Mouse (Mus musculus) embryonic facial prominence, embryonic 12.5 days (tissue): ENCODE results near the gene Afg3l1. TPM values are rescaled to one million over a fixed set of nuclear protein-coding genes. Genes with fewer than 3 reads are reported as not detected.
"Not testable (repeated sequence)": the region's sequence is repeated elsewhere in the genome, so short reads cannot be mapped to it uniquely, and the experiment has no call there.

Experiments
- ATAC-seq: fragments of 200-750 bp; cut with Nextera tagmentation; 2 replicates; pipeline ENCODE4 v1.8.0; 2017; ENCODE audit not compliant: insufficient number of reproducible peaks, insufficient read depth, low FRiP score, low TSS enrichment
- H3K27ac ChIP-seq: fragments of 300-500 bp; sonication (generic); 2 replicates; pipeline ENCODE4 v1.5.1; 2016; ENCODE audit warnings: mild to moderate bottlenecking
- H3K27me3 ChIP-seq: fragments of 300-500 bp; sonication (generic); 2 replicates; pipeline ENCODE4 v1.6.1; 2016; ENCODE audit warnings: mild to moderate bottlenecking, moderate library complexity
- H3K36me3 ChIP-seq: fragments of 300-500 bp; sonication (generic); 2 replicates; pipeline ENCODE4 v1.6.1; 2016; ENCODE audit warnings: mild to moderate bottlenecking
- H3K4me1 ChIP-seq: fragments of 300-500 bp; sonication (generic); 2 replicates; pipeline ENCODE4 v1.6.1; 2016
- H3K4me2 ChIP-seq: fragments of 300-500 bp; sonication (generic); replicated peaks from 2 replicates; pipeline ENCODE4 v1.6.1; 2016; ENCODE audit warnings: mild to moderate bottlenecking, moderate library complexity
- H3K4me3 ChIP-seq: fragments of 300-500 bp; sonication (generic); 2 replicates; pipeline ENCODE4 v1.5.1; 2016; ENCODE audit warnings: mild to moderate bottlenecking
- H3K9ac ChIP-seq: fragments of 300-500 bp; sonication (generic); 2 replicates; pipeline ENCODE4 v1.6.1; 2016; ENCODE audit warnings: mild to moderate bottlenecking, moderate library complexity
- H3K9me3 ChIP-seq: fragments of 300-500 bp; sonication (generic); 2 replicates; pipeline ENCODE4 v1.6.1; 2016; ENCODE audit warnings: mild to moderate bottlenecking, moderate library complexity
- WGBS: fragments of 180-500 bp; shearing (Covaris S2); methylation state at CpG from one replicate; pipeline ENCODE4 v1.1.7; 2016; 5-methylcytosine and 5-hydroxymethylcytosine counted together
- polyA plus RNA-seq: library from polyadenylated mRNA; unstranded; fragments of >200 nt; fragmentation: Nextera tagmentation; extraction: Ambion mirVana; gene quantifications from 2 replicates; pipeline ENCODE4 v1.2.1, GENCODE M21; 2016

Gene Afg3l1
- 62.1 and 66.6 TPM in 2 replicates for polyA plus RNA-seq

- Histone ChIP-seq H3K9ac (peak within 1 kb of the TSS; percentile 75), H3K36me3 (peaks cover 23% of the 10 kb centered on the region), H3K4me1 (peaks cover 15% of the 10 kb centered on the region), H3K27ac (peak within 1 kb of the TSS; percentile 91), H3K27me3 (no peaks in the 10 kb centered on the region), H3K9me3 (no peaks in the 10 kb centered on the region), H3K4me2 (peak within 1 kb of the TSS; percentile 87), H3K4me3 (peak within 1 kb of the TSS; percentile 66)
- ATAC-seq = peak; percentile 85
- under 1% methylated on average over 58 of the region's 58 CpGs for WGBS
Measured at GRCm38 (mm10) chr8:123477737-123478258, at the start of gene Afg3l1. Afg3l1 (plus strand) TSS chr8:123477903.

- Histone ChIP-seq H3K9ac (no peak overlapping the region), H3K9me3 (peaks cover 59% of the 10 kb centered on the region), H3K27me3 (no peaks in the 10 kb centered on the region), H3K4me1 (no peaks in the 10 kb centered on the region), H3K4me2 (no peak overlapping the region), H3K36me3 (no peaks in the 10 kb centered on the region), H3K4me3 (no peak overlapping the region), H3K27ac (no peak overlapping the region)
- 97% methylated on average over 29 of the region's 29 CpGs for WGBS
- ATAC-seq = no peak
Measured at GRCm38 (mm10) chr8:123428343-123428893, 49.3 kb upstream of the Afg3l1 start.

- Histone ChIP-seq H3K27ac (no peak overlapping the region), H3K9ac (no peak overlapping the region), H3K27me3 (no peaks in the 10 kb centered on the region), H3K9me3 (peaks cover 61% of the 10 kb centered on the region), H3K4me2 (no peak overlapping the region), H3K36me3 (no peaks in the 10 kb centered on the region), H3K4me3 (no peak overlapping the region), H3K4me1 (no peaks in the 10 kb centered on the region)
- no peak for ATAC-seq
- 94% methylated on average over 23 of the region's 23 CpGs for WGBS
Measured at GRCm38 (mm10) chr8:123428939-123429721, 48.6 kb upstream of the Afg3l1 start.

- not testable (repeated sequence) for H3K4me3 ChIP-seq, H3K36me3 ChIP-seq, H3K9ac ChIP-seq, H3K27me3 ChIP-seq, H3K4me2 ChIP-seq, H3K4me1 ChIP-seq, H3K27ac ChIP-seq, ATAC-seq
- H3K9me3 ChIP-seq = peaks cover 61% of the 10 kb centered on the region
- WGBS = 97% methylated on average over 15 of the region's 15 CpGs
Measured at GRCm38 (mm10) chr8:123429722-123430013, 48.0 kb upstream of the Afg3l1 start.

- not testable (repeated sequence) for H3K9ac ChIP-seq, H3K27me3 ChIP-seq, H3K4me1 ChIP-seq, ATAC-seq, H3K27ac ChIP-seq, H3K36me3 ChIP-seq, H3K4me2 ChIP-seq, H3K4me3 ChIP-seq
- 89% methylated on average over 8 of the region's 8 CpGs for WGBS
- peaks cover 61% of the 10 kb centered on the region for H3K9me3 ChIP-seq
Measured at GRCm38 (mm10) chr8:123430936-123431335, 46.8 kb upstream of the Afg3l1 start.

- Histone ChIP-seq H3K4me3 (no peak overlapping the region), H3K36me3 (no peaks in the 10 kb centered on the region), H3K27me3 (no peaks in the 10 kb centered on the region), H3K4me1 (no peaks in the 10 kb centered on the region), H3K4me2 (no peak overlapping the region), H3K9me3 (peaks cover 56% of the 10 kb centered on the region), H3K9ac (no peak overlapping the region), H3K27ac (no peak overlapping the region)
- 94% methylated on average over 25 of the region's 25 CpGs for WGBS
- no peak for ATAC-seq
Measured at GRCm38 (mm10) chr8:123431616-123432365, 45.9 kb upstream of the Afg3l1 start.

GRCm38 (mm10) chr8:123432381-123432780 is 45.3 kb upstream of the Afg3l1 start:
- Histone ChIP-seq H3K4me1 (no peaks in the 10 kb centered on the region), H3K9ac (no peak overlapping the region), H3K27ac (no peak overlapping the region), H3K36me3 (no peaks in the 10 kb centered on the region), H3K4me2 (no peak overlapping the region), H3K27me3 (no peaks in the 10 kb centered on the region), H3K9me3 (peaks cover 50% of the 10 kb centered on the region), H3K4me3 (no peak overlapping the region)
- no peak for ATAC-seq
- 96% methylated on average over 16 of the region's 16 CpGs for WGBS

GRCm38 (mm10) chr8:123433241-123433974 is 44.3 kb upstream of the Afg3l1 start:
- 96% methylated on average over 47 of the region's 47 CpGs for WGBS
- not testable (repeated sequence) for H3K9ac ChIP-seq, H3K36me3 ChIP-seq, ATAC-seq, H3K27me3 ChIP-seq, H3K27ac ChIP-seq, H3K4me1 ChIP-seq, H3K4me3 ChIP-seq, H3K4me2 ChIP-seq
- H3K9me3 ChIP-seq = peaks cover 40% of the 10 kb centered on the region

- 94% methylated on average over 2 of the region's 2 CpGs for WGBS
- Histone ChIP-seq H3K27ac (no peak overlapping the region), H3K4me1 (peaks cover 9% of the 10 kb centered on the region), H3K4me2 (no peak overlapping the region), H3K9me3 (no peaks in the 10 kb centered on the region), H3K27me3 (no peaks in the 10 kb centered on the region), H3K36me3 (0 out of 2 replicates have a peak, but pooled peaks cover 10% of the 10 kb centered on the region), H3K4me3 (no peak overlapping the region), H3K9ac (no peak overlapping the region)
- no peak for ATAC-seq
Measured at GRCm38 (mm10) chr8:123441788-123442187, 35.9 kb upstream of the Afg3l1 start.

- Histone ChIP-seq H3K27ac (no peak overlapping the region), H3K36me3 (0 out of 2 replicates have a peak, but pooled peaks cover 12% of the 10 kb centered on the region), H3K9me3 (no peaks in the 10 kb centered on the region), H3K27me3 (no peaks in the 10 kb centered on the region), H3K4me3 (peak overlapping the region; percentile 66), H3K4me2 (peak overlapping the region; percentile 73), H3K9ac (peak overlapping the region; percentile 78; the same call in 1 of the 2 replicates), H3K4me1 (peaks cover 9% of the 10 kb centered on the region)
- no peak; the same call in 1 of the 2 replicates for ATAC-seq
- 82% methylated on average over 5 of the region's 5 CpGs for WGBS
Measured at GRCm38 (mm10) chr8:123442351-123442750, 35.4 kb upstream of the Afg3l1 start.

GRCm38 (mm10) chr8:123442871-123443575 is 34.7 kb upstream of the Afg3l1 start:
- 0 out of 2 replicates have a peak, but pooled peaks cover 12% of the 10 kb centered on the region for H3K36me3 ChIP-seq
- H3K9me3 ChIP-seq = no peaks in the 10 kb centered on the region
- no peaks in the 10 kb centered on the region for H3K27me3 ChIP-seq
- 1% methylated on average over 41 of the region's 41 CpGs for WGBS
- H3K27ac ChIP-seq = peak overlapping the region; percentile 69
- H3K9ac ChIP-seq = peak overlapping the region; percentile 78
- H3K4me1 ChIP-seq = peaks cover 9% of the 10 kb centered on the region
- peak overlapping the region; percentile 66 for H3K4me3 ChIP-seq
- peak overlapping the region; percentile 73 for H3K4me2 ChIP-seq
- peak; percentile 88 for ATAC-seq
